Mouse (Mus musculus) gastrocnemius, postnatal 10 days (tissue): ENCODE data around the gene Sord. TPM values are rescaled to one million over a fixed set of nuclear protein-coding genes. Genes with fewer than 3 reads are reported as not detected.

Experiments
- DNase-seq: peaks from one replicate; pipeline ENCODE4 v3.0.0; 2021; ENCODE audit warnings: mixed read lengths
- total RNA-seq, 2 experiments: library from RNA; stranded (reverse); gene quantifications; 2 replicates each; pipeline ENCODE4 v1.2.3; 2021

The Sord gene
- total RNA-seq, 2 experiments from 2014 or later, result 16.5 to 19.1 TPM

GRCm38 (mm10) chr2:122302574-122303241 is 68.2 kb downstream of the Sord start:
- peak; percentile 55 for DNase-seq

GRCm38 (mm10) chr2:122304544-122304943 is 70.0 kb downstream of the Sord start:
- no peak for DNase-seq

- DNase-seq, result no peak
Measured at GRCm38 (mm10) chr2:122305097-122305892, 70.7 kb downstream of the Sord start.

- no peak for DNase-seq
Measured at GRCm38 (mm10) chr2:122306184-122306583, 71.6 kb downstream of the Sord start.

GRCm38 (mm10) chr2:122309647-122310046 is 75.1 kb downstream of the Sord start:
- no peak for DNase-seq

- DNase-seq, result no peak
Measured at GRCm38 (mm10) chr2:122311561-122311960, 77.0 kb downstream of the Sord start.

GRCm38 (mm10) chr2:122312722-122313417 is 78.3 kb downstream of the Sord start:
- DNase-seq, result peak; percentile 74

- peak; percentile 16 for DNase-seq
Measured at GRCm38 (mm10) chr2:122313536-122313935, 79.0 kb downstream of the Sord start, which contains the start of gene Duoxa1. Duoxa1 (minus strand) TSS chr2:122313730.

Other genes starting within 250 kb of the Sord start
- 10 to 100 TPM; 18.0 to 19.4 TPM for gene Eif3j1, start 206.2 kb upstream of the Sord start, total RNA-seq
- 1 to 10 TPM; 7.6 to 8.9 TPM for gene Spg11, start 116.4 kb upstream of the Sord start, total RNA-seq
- 100 to 1,000 TPM; 109 to 137 TPM for gene B2m, start 87.1 kb upstream of the Sord start, total RNA-seq
- not detected for gene Trim69, start 74.0 kb upstream of the Sord start, total RNA-seq
- gene Patl2, start 48.6 kb upstream of the Sord start, total RNA-seq, result not detected
- gene Terb2, start 48.5 kb upstream of the Sord start, total RNA-seq, result not detected
- gene Duox2, start 63.7 kb downstream of the Sord start, total RNA-seq, result under 1 TPM; 0.33 to 0.34 TPM
- not detected for gene Duoxa2, start 64.2 kb downstream of the Sord start, total RNA-seq
- under 1 TPM; 0.31 to 0.79 TPM for gene Duoxa1, start 79.0 kb downstream of the Sord start, total RNA-seq
- gene Duox1, start 80.9 kb downstream of the Sord start, total RNA-seq, result under 1 TPM; 0.19 to 0.43 TPM
- gene Shf, start 134.4 kb downstream of the Sord start, total RNA-seq, result 1 to 10 TPM; 7.5 to 9.4 TPM
- 10 to 100 TPM in 1 of 2 experiments, 1 to 10 TPM in 1; 7.0 to 11.4 TPM for gene Slc28a2, start 191.7 kb downstream of the Sord start, total RNA-seq